Mouse (Mus musculus) C2C12 (cell line): ENCODE data around the gene Rangap1. TPM values are rescaled to one million over a fixed set of nuclear protein-coding genes. Genes with fewer than 3 reads are reported as not detected.
"Not testable (repeated sequence)": the region's sequence is repeated elsewhere in the genome, so short reads cannot be mapped to it uniquely, and the experiment has no call there.

ENCODE experiments used
- H3K27me3 ChIP-seq: one replicate; pipeline ENCODE4 v1.6.1; 2011; ENCODE audit not compliant: control insufficient read depth, insufficient read depth, insufficient read length
- H3K36me3 ChIP-seq: one replicate; pipeline ENCODE4 v1.6.1; 2011; ENCODE audit not compliant: control insufficient read depth, insufficient read depth
- H3K4me3 ChIP-seq: one replicate; pipeline ENCODE4 v1.5.1; 2011; ENCODE audit warnings: mild to moderate bottlenecking, control low read depth; ENCODE audit not compliant: poor library complexity, insufficient read depth, severe bottlenecking
- H3K79me2 ChIP-seq: one replicate; pipeline ENCODE4 v1.6.1; 2011; ENCODE audit not compliant: control insufficient read depth, insufficient read depth
- H3K79me3 ChIP-seq: one replicate; pipeline ENCODE4 v1.6.1; 2011; ENCODE audit warnings: low read depth, control low read depth
- H3ac ChIP-seq: one replicate; pipeline ENCODE3; 2011; ENCODE audit warnings: low read depth; ENCODE audit not compliant: control insufficient read depth, insufficient read length
- CEBPB ChIP-seq: IDR thresholded peaks from one replicate; pipeline ENCODE4 v1.6.1; 2011; ENCODE audit warnings: low read depth, mild to moderate bottlenecking, control low read depth, moderate library complexity
- CTCF ChIP-seq: IDR thresholded peaks from one replicate; pipeline ENCODE4 v1.5.1; 2011; ENCODE audit not compliant: control insufficient read depth, insufficient read depth, insufficient read length
- FOSL1 ChIP-seq: IDR thresholded peaks from one replicate; pipeline ENCODE4 v1.8.0; 2011; ENCODE audit warnings: mild to moderate bottlenecking, low read length; ENCODE audit not compliant: poor library complexity, insufficient read depth, severe bottlenecking
- MAX ChIP-seq: IDR thresholded peaks from one replicate; pipeline ENCODE4 v1.6.1; 2011; ENCODE audit warnings: mild to moderate bottlenecking, control low read depth
- MYOD1 ChIP-seq: IDR thresholded peaks from one replicate; pipeline ENCODE4 v1.6.1; 2011; ENCODE audit warnings: low read depth; ENCODE audit not compliant: control insufficient read depth, insufficient read length
- MYOG ChIP-seq: IDR thresholded peaks from one replicate; pipeline ENCODE4 v1.6.1; 2011; ENCODE audit not compliant: control insufficient read depth, insufficient read length; ENCODE audit errors: extremely low read depth
- USF1 ChIP-seq: IDR thresholded peaks from one replicate; pipeline ENCODE4 v1.6.1; 2011; ENCODE audit warnings: low read depth, mild to moderate bottlenecking, control low read depth, moderate library complexity
- polyA plus RNA-seq: library from polyadenylated mRNA; unstranded; fragments of >200 nt; fragmentation: generic; extraction: Trizol; gene quantifications from one replicate; pipeline ENCODE4 v1.2.1, GENCODE M21; 2012; ENCODE audit warnings: missing spikeins

The Rangap1 gene
- polyA plus RNA-seq, 1 experiment = 233 TPM

DNA sequence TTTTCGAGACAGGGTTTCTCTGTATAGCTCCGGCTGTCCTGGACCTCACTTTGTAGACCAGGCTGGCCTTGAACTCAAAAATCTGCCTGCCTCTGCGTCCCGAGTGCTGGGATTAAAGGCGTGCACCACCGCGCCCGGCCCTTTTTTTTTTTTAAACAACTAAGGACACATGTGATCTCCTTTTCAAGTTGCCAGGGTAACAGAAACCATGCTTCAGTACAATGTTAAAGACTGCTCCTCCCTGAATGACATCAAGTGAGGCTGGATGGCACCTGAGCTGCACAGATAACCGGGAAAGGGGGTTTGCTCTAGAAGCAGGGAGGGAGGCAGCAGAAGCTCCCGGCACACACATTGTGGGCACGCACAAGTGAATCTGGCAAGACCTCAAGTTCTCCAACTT lies 36.3 kb downstream of the Rangap1 start:
- Histone ChIP-seq H3K4me3 (no peak overlapping the region), H3ac (no peak overlapping the region), H3K79me3 (peaks cover under 1% of the 10 kb centered on the region), H3K36me3 (peaks cover 95% of the 10 kb centered on the region), H3K79me2 (peaks cover 22% of the 10 kb centered on the region), H3K27me3 (no peaks in the 10 kb centered on the region)
- TF ChIP-seq MYOD1 (no peak), MYOG (no peak), CTCF (no peak), MAX (no peak), CEBPB (no peak), FOSL1 (no peak), USF1 (no peak)

DNA sequence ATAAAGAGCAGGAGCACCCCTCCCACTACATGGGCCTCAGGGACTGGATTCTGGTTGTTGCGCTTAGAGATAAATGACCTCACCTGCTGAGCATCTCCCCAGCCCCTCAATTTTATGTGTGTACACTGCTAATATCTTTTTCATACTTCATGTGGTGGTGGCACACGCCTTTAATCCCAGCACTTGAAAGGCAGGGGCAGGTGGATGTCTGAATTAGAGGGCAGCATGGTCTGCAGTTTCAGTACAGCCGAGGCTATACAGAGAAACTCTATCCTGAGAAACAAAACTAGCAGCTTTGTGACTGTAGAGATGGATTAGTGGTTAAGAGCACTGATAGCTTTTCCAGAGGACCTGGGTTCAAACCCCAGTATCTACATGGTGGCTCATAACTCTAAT lies 42.2 kb downstream of the Rangap1 start:
- H3K4me3 ChIP-seq = no peak overlapping the region
- TF ChIP-seq CEBPB (no peak), MYOD1 (peak; percentile 70)
- H3K79me2 ChIP-seq = peaks cover under 1% of the 10 kb centered on the region
- H3K79me3 ChIP-seq = no peaks in the 10 kb centered on the region
- no peak overlapping the region for H3ac ChIP-seq
- no peaks in the 10 kb centered on the region for H3K27me3 ChIP-seq
- peaks cover 63% of the 10 kb centered on the region for H3K36me3 ChIP-seq

DNA sequence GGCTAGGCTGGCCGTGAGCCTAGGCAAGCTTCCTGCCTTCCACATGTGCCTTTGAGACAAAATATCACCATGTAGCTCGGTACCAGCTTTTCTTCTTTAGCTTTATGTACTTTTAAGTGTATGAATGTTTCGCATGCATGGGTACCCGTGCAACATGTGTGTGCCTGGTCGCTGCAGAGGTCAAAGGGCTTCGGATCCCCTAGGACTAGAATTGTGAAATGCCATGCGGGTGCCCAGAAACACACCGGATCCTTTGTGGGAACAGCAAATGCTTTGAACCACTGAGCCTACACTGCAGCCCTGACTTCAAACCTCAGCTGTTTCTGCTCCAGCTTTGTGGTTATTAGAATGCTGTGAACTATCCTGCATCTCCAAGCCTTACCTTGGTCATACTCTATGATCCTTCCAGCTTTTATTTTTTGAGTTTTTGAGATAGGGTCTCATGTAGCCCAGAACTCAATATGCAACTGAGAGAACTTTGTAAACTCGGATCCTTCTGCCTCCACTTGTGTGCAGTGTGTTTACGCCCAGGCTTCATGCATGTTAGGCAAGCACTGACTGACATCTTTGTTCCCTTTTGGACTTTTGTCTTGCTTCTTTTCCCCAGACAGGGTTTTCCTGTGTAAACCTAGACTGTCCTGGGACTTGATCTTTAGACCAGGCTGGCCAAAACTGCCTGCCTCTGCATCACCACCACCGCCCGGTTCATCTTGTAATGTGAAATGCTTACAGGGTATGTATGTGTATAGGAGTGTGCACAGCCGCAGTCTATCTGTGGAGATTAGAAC lies 42.8 kb downstream of the Rangap1 start:
- Histone ChIP-seq H3K27me3 (no peaks in the 10 kb centered on the region), H3K4me3 (no peak overlapping the region), H3K36me3 (peaks cover 57% of the 10 kb centered on the region), H3K79me2 (no peaks in the 10 kb centered on the region), H3ac (no peak overlapping the region), H3K79me3 (no peaks in the 10 kb centered on the region)
- TF ChIP-seq FOSL1 (no peak), CEBPB (peak; percentile 37), MAX (no peak), MYOD1 (no peak)

DNA sequence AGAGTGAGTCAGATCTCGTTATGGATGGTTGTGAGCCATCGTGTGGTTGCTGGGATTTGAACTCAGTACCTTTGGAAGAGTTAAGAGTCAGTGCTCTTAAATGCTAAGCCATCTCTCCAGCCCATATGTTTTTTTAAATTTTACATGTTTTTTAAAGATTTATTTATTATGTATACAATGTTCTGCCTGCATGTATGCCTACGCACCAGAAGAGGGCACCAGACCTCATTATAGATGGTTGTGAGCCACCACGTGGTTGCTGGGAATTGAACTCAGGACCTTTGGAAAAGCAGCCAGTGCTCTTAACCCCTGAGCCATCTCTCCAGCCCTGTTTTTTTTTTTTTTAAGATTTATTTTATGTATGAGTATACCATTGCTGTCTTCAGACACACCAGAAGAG lies 44.0 kb downstream of the Rangap1 start:
- H3K4me3 ChIP-seq, H3ac ChIP-seq, H3K79me3 ChIP-seq, H3K79me2 ChIP-seq, H3K27me3 ChIP-seq: not testable (repeated sequence)
- H3K36me3 ChIP-seq = peaks cover 48% of the 10 kb centered on the region

DNA sequence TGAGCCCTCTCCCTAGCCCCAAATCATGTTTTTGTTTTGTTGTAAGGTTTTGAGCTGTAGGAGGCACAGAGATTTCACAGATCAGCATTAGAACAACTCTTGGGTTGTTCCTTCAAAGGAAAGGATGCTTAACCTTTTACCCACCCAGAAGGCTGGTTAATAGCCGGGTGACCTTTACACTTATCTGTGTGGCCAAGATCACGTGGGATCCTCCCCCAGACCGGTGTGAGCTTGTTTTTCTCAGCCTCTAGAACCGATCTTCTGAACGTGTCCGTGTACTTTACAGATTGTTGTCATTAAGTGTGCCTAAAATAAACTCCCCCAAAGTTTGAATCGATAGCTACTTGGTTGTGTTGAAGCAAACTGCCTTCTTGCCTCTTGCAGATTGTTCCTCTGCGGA lies 44.7 kb downstream of the Rangap1 start:
- TF ChIP-seq MYOD1 (no peak), FOSL1 (no peak), MYOG (no peak), CTCF (no peak), CEBPB (no peak), USF1 (no peak), MAX (no peak)
- no peaks in the 10 kb centered on the region for H3K27me3 ChIP-seq
- H3ac ChIP-seq = no peak overlapping the region
- no peak overlapping the region for H3K4me3 ChIP-seq
- H3K79me3 ChIP-seq = no peaks in the 10 kb centered on the region
- no peaks in the 10 kb centered on the region for H3K79me2 ChIP-seq
- peaks cover 40% of the 10 kb centered on the region for H3K36me3 ChIP-seq

DNA sequence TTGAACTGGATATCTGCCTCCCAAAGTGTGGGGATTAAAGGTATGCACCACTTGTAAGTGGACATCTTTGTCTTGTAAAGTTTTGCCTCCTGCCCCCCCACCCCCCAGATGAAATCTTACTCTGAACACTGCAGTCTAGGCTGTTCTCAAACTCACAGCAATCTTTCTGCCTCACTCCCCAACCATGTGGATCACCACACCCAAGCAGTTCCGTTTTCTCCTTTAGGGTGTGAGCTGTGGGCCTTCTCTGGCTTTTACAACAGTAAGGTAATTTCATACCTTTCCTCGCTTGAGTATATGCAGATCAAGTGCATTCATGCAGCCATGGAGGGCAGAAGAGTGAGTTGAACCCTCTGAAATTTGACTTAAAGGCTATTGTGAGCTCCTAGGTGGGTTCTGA lies 45.2 kb downstream of the Rangap1 start:
- no peak for TF ChIP-seq USF1
- no peak for TF ChIP-seq MAX
- no peak for TF ChIP-seq CEBPB
- TF ChIP-seq FOSL1 = no peak

DNA sequence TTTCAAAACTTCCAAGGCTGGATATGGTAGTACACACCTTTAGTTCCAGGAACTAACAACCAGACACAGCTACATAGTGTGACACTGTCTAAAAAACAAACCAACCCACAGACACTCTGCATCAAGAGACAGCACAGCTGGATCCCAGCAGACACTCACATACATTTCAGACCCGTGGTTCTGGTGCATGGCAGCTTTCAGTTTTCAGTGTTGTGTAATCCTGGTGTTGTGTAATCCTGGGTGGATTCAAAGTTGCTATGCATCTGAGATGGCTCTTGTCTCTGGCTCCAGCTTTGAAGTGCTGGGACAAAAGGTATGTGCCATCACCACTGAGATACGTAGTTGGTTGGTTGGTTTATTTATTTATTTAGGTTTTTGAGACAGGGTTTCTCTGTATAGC lies 46.8 kb downstream of the Rangap1 start:
- peaks cover 20% of the 10 kb centered on the region for H3K36me3 ChIP-seq
- H3K79me3 ChIP-seq = no peaks in the 10 kb centered on the region
- no peak overlapping the region for H3ac ChIP-seq
- peaks cover under 1% of the 10 kb centered on the region for H3K27me3 ChIP-seq
- no peak overlapping the region for H3K4me3 ChIP-seq
- no peaks in the 10 kb centered on the region for H3K79me2 ChIP-seq
- TF ChIP-seq MYOD1 (no peak), CTCF (no peak), USF1 (no peak), CEBPB (peak; percentile 66)

More for the DNA sequence above, 45.2 kb downstream of the Rangap1 start:
- Histone ChIP-seq H3K79me3 (no peaks in the 10 kb centered on the region), H3K79me2 (no peaks in the 10 kb centered on the region), H3K27me3 (no peaks in the 10 kb centered on the region), H3K4me3 (no peak overlapping the region), H3ac (no peak overlapping the region), H3K36me3 (peaks cover 36% of the 10 kb centered on the region)
